In the genomic region with DNA sequence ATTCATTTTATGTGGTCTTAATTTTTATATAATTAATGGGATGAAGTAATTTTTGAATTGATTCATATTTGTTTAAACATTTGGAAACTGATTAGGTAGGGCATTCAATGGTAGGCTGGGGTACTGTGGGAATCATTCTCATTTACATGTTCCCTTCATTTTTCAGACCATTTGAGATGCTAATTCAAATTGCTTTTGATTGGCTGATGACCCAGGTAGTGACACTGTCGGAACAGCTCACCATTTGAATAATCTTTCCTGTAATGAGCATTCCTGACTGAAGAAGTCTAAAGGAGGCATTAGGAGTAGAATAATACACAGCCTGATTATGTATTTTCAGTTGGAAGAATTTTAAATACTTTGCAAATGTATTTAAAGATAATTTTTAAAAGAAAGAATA, we compare ENCODE assay signal across 28 mouse cellular contexts.
A peak's percentile ranks its signal among the peaks of the same experiment; 100 is the strongest.
DNase-seq lines count a peak whose midpoint lies in the region; ATAC-seq lines count a peak whose summit lies in the region.
"Had no signal": no experiment of that assay in that cellular context is flagged by ENCODE, and none has a peak within 500 bp of the region (broad histone marks: within the 10 kb centered on the region; RNA-seq: fewer than 3 reads in every experiment).

No protein-coding gene starts in this region.

- no peak overlapping the region for H3K9ac ChIP-seq in forebrain, embryonic 12.5 days
- no peak overlapping the region for H3K9ac ChIP-seq in forebrain, embryonic 14.5 days (ENCODE audit: low read length)
- no peak overlapping the region for H3K9ac ChIP-seq in forebrain, embryonic 11.5 days (ENCODE audit: low read length)
- H3K9ac ChIP-seq in midbrain, embryonic 12.5 days (replicated peaks), result no peak overlapping the region
- no peak overlapping the region for H3K9ac ChIP-seq in midbrain, embryonic 15.5 days
- H3K9ac ChIP-seq: embryonic facial prominence, embryonic 13.5 days; embryonic facial prominence, embryonic 15.5 days; forebrain, embryonic 15.5 days had no signal

- H3K9me3 ChIP-seq in forebrain, embryonic 12.5 days, result no peaks in the 10 kb centered on the region
- H3K9me3 ChIP-seq in forebrain, embryonic 10.5 days, result no peaks in the 10 kb centered on the region
- no peaks in the 10 kb centered on the region for H3K9me3 ChIP-seq in forebrain, embryonic 14.5 days (replicated peaks; ENCODE audit: control insufficient read depth, low read length)
- no peaks in the 10 kb centered on the region for H3K9me3 ChIP-seq in forebrain, embryonic 11.5 days (ENCODE audit: control insufficient read depth, low read length)
- H3K9me3 ChIP-seq in midbrain, embryonic 12.5 days, result no peaks in the 10 kb centered on the region
- H3K9me3 ChIP-seq in midbrain, embryonic 15.5 days, result no peaks in the 10 kb centered on the region
- H3K9me3 ChIP-seq: embryonic facial prominence, embryonic 13.5 days; embryonic facial prominence, embryonic 15.5 days; forebrain, embryonic 15.5 days; G1E had no signal

- peak; percentile 51; the same call in 1 of the 2 replicates for ATAC-seq in forebrain, embryonic 12.5 days (ENCODE audit: low FRiP score)
- ATAC-seq in forebrain, embryonic 14.5 days, result no peak
- no peak for ATAC-seq in forebrain, embryonic 11.5 days (replicated peaks; ENCODE audit: low FRiP score)
- ATAC-seq in midbrain, embryonic 12.5 days (ENCODE audit: low FRiP score, low read depth), result peak; percentile 54
- ATAC-seq in midbrain, embryonic 15.5 days (replicated peaks), result no peak
- ATAC-seq: activated CD4-positive, CD25-positive, alpha-beta regulatory T cell, adult 4 months; CD4-positive, CD25-positive, alpha-beta regulatory T cell, adult 4 months; forebrain, embryonic 15.5 days; Patski had no signal

- H3K27ac ChIP-seq in forebrain, embryonic 12.5 days, result no peak overlapping the region
- no peak overlapping the region for H3K27ac ChIP-seq in forebrain, embryonic 10.5 days
- H3K27ac ChIP-seq in forebrain, embryonic 14.5 days (ENCODE audit: low read depth, low read length), result no peak overlapping the region
- H3K27ac ChIP-seq in forebrain, embryonic 11.5 days (ENCODE audit: low read depth, low read length), result no peak overlapping the region
- no peak overlapping the region for H3K27ac ChIP-seq in midbrain, embryonic 12.5 days (replicated peaks)
- no peak overlapping the region for H3K27ac ChIP-seq in midbrain, embryonic 15.5 days
- H3K27ac ChIP-seq: embryonic facial prominence, embryonic 13.5 days; embryonic facial prominence, embryonic 15.5 days; forebrain, embryonic 15.5 days had no signal

- no peak overlapping the region for H3K4me2 ChIP-seq in forebrain, embryonic 12.5 days
- H3K4me2 ChIP-seq in forebrain, embryonic 14.5 days (ENCODE audit: low read length), result no peak overlapping the region
- H3K4me2 ChIP-seq in forebrain, embryonic 11.5 days (ENCODE audit: low read depth, low read length, severe bottlenecking), result no peak overlapping the region
- no peak overlapping the region for H3K4me2 ChIP-seq in midbrain, embryonic 12.5 days (replicated peaks)
- H3K4me2 ChIP-seq in midbrain, embryonic 15.5 days, result no peak overlapping the region
- H3K4me2 ChIP-seq: embryonic facial prominence, embryonic 13.5 days; embryonic facial prominence, embryonic 15.5 days; forebrain, embryonic 15.5 days had no signal

- H3K27me3 ChIP-seq in forebrain, embryonic 12.5 days, result no peaks in the 10 kb centered on the region
- H3K27me3 ChIP-seq in forebrain, embryonic 10.5 days (ENCODE audit: poor library complexity, severe bottlenecking), result no peaks in the 10 kb centered on the region
- no peaks in the 10 kb centered on the region for H3K27me3 ChIP-seq in forebrain, embryonic 14.5 days (replicated peaks; ENCODE audit: control insufficient read depth, insufficient read depth, low read length)
- no peaks in the 10 kb centered on the region for H3K27me3 ChIP-seq in forebrain, embryonic 11.5 days (ENCODE audit: control insufficient read depth, insufficient read depth, low read length)
- no peaks in the 10 kb centered on the region for H3K27me3 ChIP-seq in midbrain, embryonic 12.5 days
- H3K27me3 ChIP-seq in midbrain, embryonic 15.5 days (replicated peaks), result no peaks in the 10 kb centered on the region
- H3K27me3 ChIP-seq: CH12.LX; embryonic facial prominence, embryonic 13.5 days; embryonic facial prominence, embryonic 15.5 days; forebrain, embryonic 15.5 days; Patski had no signal

- H3K4me3 ChIP-seq in forebrain, embryonic 12.5 days (replicated peaks), result no peak overlapping the region
- H3K4me3 ChIP-seq in forebrain, embryonic 10.5 days, result no peak overlapping the region
- H3K4me3 ChIP-seq in forebrain, embryonic 14.5 days (ENCODE audit: low read depth, low read length), result no peak overlapping the region
- H3K4me3 ChIP-seq in forebrain, embryonic 11.5 days (ENCODE audit: low read depth, low read length), result no peak overlapping the region
- no peak overlapping the region for H3K4me3 ChIP-seq in midbrain, embryonic 12.5 days
- H3K4me3 ChIP-seq in midbrain, embryonic 15.5 days, result no peak overlapping the region
- H3K4me3 ChIP-seq: embryonic facial prominence, embryonic 13.5 days; embryonic facial prominence, embryonic 15.5 days; erythroblast, embryonic 14.5 days; forebrain, embryonic 15.5 days had no signal

- no peak for DNase-seq in forebrain, embryonic 10.5 days (ENCODE audit: extremely low spot score, low spot score)
- DNase-seq in forebrain, embryonic 14.5 days (ENCODE audit: low spot score), result peak; percentile 29
- no peak for DNase-seq in forebrain, embryonic 11.5 days (ENCODE audit: low spot score)
- DNase-seq in retina, postnatal 1 day, result peak; percentile 4
- no peak for DNase-seq in retina, embryonic 14.5 days (ENCODE audit: low spot score)
- DNase-seq: adrenal gland, adult 8-10 months; adrenal gland, postnatal 14 days; adrenal gland, postnatal 36 days; B cell, adult 2 months; cerebellum, adult 11 months; cerebellum, adult 18-20 months; cerebellum, adult 8-10 months; cerebellum, adult 9-11 months; cerebellum, postnatal 14 days; cerebellum, postnatal 36 days; embryo, embryonic 11 days had no signal

- H3K4me1 ChIP-seq in forebrain, embryonic 12.5 days, result no peaks in the 10 kb centered on the region
- H3K4me1 ChIP-seq in forebrain, embryonic 10.5 days, result no peaks in the 10 kb centered on the region
- no peaks in the 10 kb centered on the region for H3K4me1 ChIP-seq in forebrain, embryonic 14.5 days (ENCODE audit: control insufficient read depth, insufficient read depth, low read length)
- H3K4me1 ChIP-seq in forebrain, embryonic 11.5 days (replicated peaks; ENCODE audit: control insufficient read depth, insufficient read depth, low read length), result no peaks in the 10 kb centered on the region
- no peaks in the 10 kb centered on the region for H3K4me1 ChIP-seq in midbrain, embryonic 12.5 days
- no peaks in the 10 kb centered on the region for H3K4me1 ChIP-seq in midbrain, embryonic 15.5 days
- H3K4me1 ChIP-seq: embryonic facial prominence, embryonic 13.5 days; embryonic facial prominence, embryonic 15.5 days had no signal

- 44% methylated on average over 1 of the region's 1 CpGs for WGBS in forebrain, embryonic 12.5 days
- 83% methylated on average over 1 of the region's 1 CpGs for WGBS in forebrain, embryonic 10.5 days
- WGBS in forebrain, embryonic 14.5 days, result 33% methylated on average over 1 of the region's 1 CpGs
- WGBS in forebrain, embryonic 11.5 days, result 64% methylated on average over 1 of the region's 1 CpGs
- WGBS in midbrain, embryonic 12.5 days, result 51% methylated on average over 1 of the region's 1 CpGs
- 36% methylated on average over 1 of the region's 1 CpGs for WGBS in midbrain, embryonic 15.5 days

- no peaks in the 10 kb centered on the region for H3K36me3 ChIP-seq in forebrain, embryonic 12.5 days (replicated peaks)
- H3K36me3 ChIP-seq in forebrain, embryonic 10.5 days (replicated peaks), result no peaks in the 10 kb centered on the region
- H3K36me3 ChIP-seq in forebrain, embryonic 14.5 days (ENCODE audit: control insufficient read depth, insufficient read depth, low read length), result no peaks in the 10 kb centered on the region
- H3K36me3 ChIP-seq in forebrain, embryonic 11.5 days (ENCODE audit: control insufficient read depth, insufficient read depth, low read length), result no peaks in the 10 kb centered on the region
- H3K36me3 ChIP-seq in midbrain, embryonic 12.5 days, result no peaks in the 10 kb centered on the region
- no peaks in the 10 kb centered on the region for H3K36me3 ChIP-seq in midbrain, embryonic 15.5 days (replicated peaks)
- H3K36me3 ChIP-seq: embryonic facial prominence, embryonic 13.5 days; embryonic facial prominence, embryonic 15.5 days; forebrain, embryonic 15.5 days; G1E had no signal

Comparison
In these comparisons a context has a peak if more than half of its experiments do, and no peak if none do; other contexts are left out.
1. ATAC-seq: peak in forebrain, embryonic 12.5 days (single experiment) and midbrain, embryonic 12.5 days (single experiment); none in forebrain, embryonic 14.5 days (single experiment), forebrain, embryonic 11.5 days (single experiment) and midbrain, embryonic 15.5 days (single experiment).
2. DNase-seq: peak in forebrain, embryonic 14.5 days (single experiment) and retina, postnatal 1 day (single experiment); none in forebrain, embryonic 10.5 days (single experiment), forebrain, embryonic 11.5 days (single experiment) and retina, embryonic 14.5 days (single experiment).